Mouse (Mus musculus) spleen, adult 2 months (tissue): Measurements from ENCODE around the gene Hcn2.

Source experiments
- CTCF ChIP-seq: fragments of 200-500 bp; IDR thresholded peaks from 2 replicates; pipeline ENCODE4 v1.5.1; 2011; ENCODE audit warnings: mild to moderate bottlenecking, inconsistent platforms; ENCODE audit not compliant: insufficient read depth, insufficient read length, insufficient replicate concordance; ENCODE audit errors: extremely low read depth
- POLR2A ChIP-seq: fragments of 200-500 bp; IDR thresholded peaks from 2 replicates; pipeline ENCODE4 v1.6.1; 2011; ENCODE audit warnings: low read depth, low read length, inconsistent platforms

DNA sequence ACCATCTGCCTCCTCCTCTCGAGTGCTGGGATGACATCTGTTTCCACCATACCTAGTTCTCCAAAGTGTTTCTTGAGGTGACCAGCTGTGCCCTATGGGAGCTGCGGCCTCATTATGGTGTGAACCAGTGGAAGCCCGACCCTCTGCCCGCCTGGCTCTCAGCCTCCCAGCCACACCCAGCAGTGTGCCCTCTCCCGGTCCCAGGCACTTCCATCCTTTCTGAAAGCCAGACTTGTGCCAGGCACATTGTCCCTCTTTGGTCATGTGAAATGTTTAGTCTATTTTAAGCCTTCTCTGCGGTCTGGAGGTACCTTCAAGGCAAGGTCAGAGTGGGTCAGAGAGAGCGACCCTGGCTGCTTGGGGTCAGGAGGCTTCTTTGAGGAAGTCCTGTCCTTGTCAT lies 7.3 kb downstream of the Hcn2 start:
- TF ChIP-seq CTCF (no peak), POLR2A (no peak)
